Mouse (Mus musculus): ENCODE measurements around the gene Hadha.
A peak's percentile ranks its signal among the peaks of the same experiment; 100 is the strongest.

The Hadha gene

GRCm38 (mm10) chr5:30155395-30155792 is 432 bp upstream of the Hadha start:
- no peak for DNase-seq (ENCODE audit: inconsistent age in 2 of 2, low spot score in 1 of 2)

- no peak for DNase-seq (ENCODE audit: inconsistent age in 2 of 2, low spot score in 1 of 2)
Observed at GRCm38 (mm10) chr5:30154013-30154412, 949 bp downstream of the Hadha start.

GRCm38 (mm10) chr5:30153222-30153621 is 1.7 kb downstream of the Hadha start:
- peak in 1 of 2 experiments; percentile 40 for DNase-seq (ENCODE audit: inconsistent age in 2 of 2, low spot score in 1 of 2)

GRCm38 (mm10) chr5:30152413-30152812 is 2.5 kb downstream of the Hadha start:
- peak in 1 of 2 experiments; percentile 56 for DNase-seq (ENCODE audit: inconsistent age in 2 of 2, low spot score in 1 of 2)

DNA sequence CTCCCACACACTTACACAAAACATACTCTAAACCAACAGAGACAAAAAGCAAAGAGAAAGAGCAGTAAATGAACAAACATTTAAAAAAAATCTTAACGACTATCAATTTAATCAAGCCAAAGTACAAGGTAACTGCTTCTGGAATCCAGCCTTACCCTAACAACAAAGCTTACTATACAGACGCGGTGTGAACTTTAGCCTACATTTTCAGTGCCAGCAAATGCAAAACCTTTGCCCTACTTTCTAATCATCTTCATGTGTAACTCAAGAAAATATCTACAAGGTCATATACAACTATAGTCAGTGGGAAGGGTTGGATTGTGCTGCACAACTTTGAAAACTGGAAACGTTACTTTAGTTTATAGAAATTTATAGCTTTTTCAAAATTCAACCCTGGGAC is 3.0 kb downstream of the Hadha start:
- DNase-seq (ENCODE audit: inconsistent age in 2 of 2, low spot score in 1 of 2): peak in 1 of 2 experiments; percentile 78

DNA sequence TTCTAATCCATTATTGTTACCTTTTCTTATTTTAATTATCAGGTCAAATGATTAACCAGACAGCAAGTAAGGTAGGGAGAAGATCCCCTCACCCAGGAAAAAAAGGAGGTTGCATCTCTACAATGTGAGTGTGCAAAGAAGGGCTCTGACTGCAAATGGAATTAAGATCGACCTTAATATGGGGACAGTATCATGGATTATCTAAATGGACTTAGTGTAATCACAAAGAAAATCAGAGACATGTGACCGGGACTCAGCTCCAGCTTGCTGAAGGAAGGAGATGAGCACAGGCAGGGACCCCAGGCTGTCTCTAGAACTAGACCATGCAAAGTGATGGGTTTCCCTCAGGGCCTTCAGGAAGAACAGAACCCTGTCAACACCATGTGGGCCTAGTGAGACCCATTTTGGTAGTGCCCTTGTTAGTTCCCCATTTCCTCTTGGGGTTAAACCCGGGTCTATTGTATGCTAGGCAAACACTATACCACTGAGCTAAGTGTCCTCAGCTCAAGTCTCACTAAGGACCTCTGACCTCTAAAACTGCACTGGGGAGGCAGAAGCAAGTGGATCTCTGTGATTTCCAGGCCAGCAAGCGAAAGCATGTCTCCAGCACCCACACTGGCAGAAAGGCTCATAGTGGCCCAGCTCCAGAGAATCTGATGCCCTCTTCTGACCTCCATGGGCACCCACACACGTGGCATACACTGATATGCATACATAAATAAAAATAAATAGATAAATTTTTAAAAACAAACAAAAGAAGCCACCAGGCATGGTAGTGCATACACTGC is 6.6 kb downstream of the Hadha start:
- peak in 1 of 2 experiments; percentile 40 for DNase-seq (ENCODE audit: inconsistent age in 2 of 2, low spot score in 1 of 2)

DNA sequence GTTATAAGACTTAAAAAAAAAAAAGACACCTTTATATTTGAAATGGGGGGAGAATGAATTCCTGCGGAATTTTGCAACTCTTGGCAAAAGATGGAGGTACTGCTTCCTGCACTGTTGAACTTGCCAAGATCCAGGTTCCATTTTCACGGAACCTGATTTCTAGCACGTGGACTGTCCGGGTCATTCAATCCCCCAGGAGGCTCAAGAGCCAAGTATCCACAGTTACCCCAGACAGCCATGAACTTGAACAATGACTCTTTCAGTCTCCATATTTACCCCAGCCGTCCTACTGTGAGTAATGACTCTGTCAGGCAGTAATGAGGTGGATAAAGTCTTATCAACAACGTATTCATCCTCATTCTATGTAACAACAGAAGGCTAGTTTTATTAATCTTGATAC is 8.4 kb downstream of the Hadha start:
- DNase-seq (ENCODE audit: inconsistent age in 2 of 2, low spot score in 1 of 2): peak in 1 of 2 experiments; percentile 42

DNA sequence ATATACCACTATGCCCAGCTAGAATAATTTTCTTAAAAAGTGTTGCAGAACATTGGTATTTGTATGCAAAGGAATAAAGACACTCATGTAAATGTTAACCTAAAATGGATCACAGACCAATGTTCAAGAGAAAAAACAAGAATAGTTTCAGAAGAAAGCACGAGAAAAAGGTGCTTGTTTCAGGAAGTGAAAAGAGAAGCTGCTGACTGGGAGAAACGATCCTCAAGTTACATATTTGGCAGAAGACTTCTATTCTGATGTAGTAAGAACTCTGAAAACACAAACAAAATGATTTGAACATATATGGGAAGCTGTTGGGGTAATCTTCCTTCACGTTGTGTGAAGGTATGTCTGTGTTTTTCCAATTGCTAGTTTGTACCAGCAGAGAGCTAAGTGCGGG is 16.8 kb downstream of the Hadha start:
- no peak for DNase-seq (ENCODE audit: inconsistent age in 2 of 2, low spot score in 1 of 2)

- no peak for DNase-seq (ENCODE audit: inconsistent age in 2 of 2, low spot score in 1 of 2)
Observed at GRCm38 (mm10) chr5:30137271-30137670, 17.7 kb downstream of the Hadha start.

GRCm38 (mm10) chr5:30135711-30136231 is 19.2 kb downstream of the Hadha start:
- peak in 1 of 2 experiments; percentile 50 for DNase-seq (ENCODE audit: inconsistent age in 2 of 2, low spot score in 1 of 2)

- DNase-seq (ENCODE audit: inconsistent age in 2 of 2, low spot score in 1 of 2): peak in 1 of 2 experiments; percentile 55
Observed at GRCm38 (mm10) chr5:30132173-30132572, 22.8 kb downstream of the Hadha start.

- DNase-seq (ENCODE audit: inconsistent age in 2 of 2, low spot score in 1 of 2): no peak
Observed at GRCm38 (mm10) chr5:30131246-30131645, 23.7 kb downstream of the Hadha start.

DNA sequence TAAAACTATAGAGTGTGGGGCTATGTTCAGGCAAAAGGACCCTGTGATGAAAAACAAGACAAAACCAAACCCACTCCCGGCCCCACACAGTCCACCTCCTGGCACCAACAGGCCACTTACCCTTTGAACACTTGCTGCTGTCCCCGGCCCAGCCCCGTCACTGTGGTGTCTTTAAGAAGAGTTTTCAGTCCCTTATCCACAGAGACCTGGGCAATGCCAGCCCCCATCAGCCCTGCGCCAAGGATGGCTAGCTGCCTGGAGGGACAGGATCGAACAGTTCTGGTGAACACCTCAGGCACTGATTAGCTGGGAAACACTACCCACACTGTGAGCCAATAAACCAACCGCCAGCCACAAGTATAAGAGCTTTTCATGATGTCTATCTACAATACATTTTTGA is 26.3 kb downstream of the Hadha start:
- DNase-seq (ENCODE audit: inconsistent age in 2 of 2, low spot score in 1 of 2): no peak

GRCm38 (mm10) chr5:30127921-30128597 is 26.9 kb downstream of the Hadha start:
- DNase-seq (ENCODE audit: inconsistent age in 2 of 2, low spot score in 1 of 2): peak in 1 of 2 experiments; percentile 29

- DNase-seq (ENCODE audit: inconsistent age in 2 of 2, low spot score in 1 of 2): peak; percentile 73 to 82
Observed at GRCm38 (mm10) chr5:30126756-30127155, 28.2 kb downstream of the Hadha start.

DNA sequence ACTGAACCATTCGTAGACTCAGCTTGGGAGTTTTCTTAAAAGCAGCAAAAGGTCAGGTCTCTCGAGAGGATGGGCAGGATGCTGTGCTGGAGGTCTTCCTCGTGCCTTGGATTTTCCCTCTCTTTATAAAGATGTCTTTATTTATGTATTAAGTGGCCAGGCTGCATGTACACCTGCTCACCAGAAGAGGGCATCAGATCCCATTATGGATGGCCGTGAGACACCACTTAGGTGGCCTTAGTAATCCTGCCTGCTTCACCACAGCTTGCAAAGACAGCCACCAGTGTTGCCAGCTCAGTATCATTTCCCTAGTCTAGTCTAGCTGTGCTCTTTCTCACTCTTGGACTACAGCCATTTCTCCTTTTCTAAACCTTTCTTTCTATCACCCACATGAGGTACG is 29.4 kb downstream of the Hadha start:
- DNase-seq (ENCODE audit: inconsistent age in 2 of 2, low spot score in 1 of 2): peak in 1 of 2 experiments; percentile 67

- DNase-seq (ENCODE audit: inconsistent age in 2 of 2, low spot score in 1 of 2): peak in 1 of 2 experiments; percentile 63
Observed at GRCm38 (mm10) chr5:30122481-30122880, 32.5 kb downstream of the Hadha start.

GRCm38 (mm10) chr5:30120106-30120505 is 34.9 kb downstream of the Hadha start:
- DNase-seq (ENCODE audit: inconsistent age in 2 of 2, low spot score in 1 of 2): no peak

- no peak for DNase-seq (ENCODE audit: inconsistent age in 2 of 2, low spot score in 1 of 2)
Observed at GRCm38 (mm10) chr5:30119163-30119562, 35.8 kb downstream of the Hadha start.

DNA sequence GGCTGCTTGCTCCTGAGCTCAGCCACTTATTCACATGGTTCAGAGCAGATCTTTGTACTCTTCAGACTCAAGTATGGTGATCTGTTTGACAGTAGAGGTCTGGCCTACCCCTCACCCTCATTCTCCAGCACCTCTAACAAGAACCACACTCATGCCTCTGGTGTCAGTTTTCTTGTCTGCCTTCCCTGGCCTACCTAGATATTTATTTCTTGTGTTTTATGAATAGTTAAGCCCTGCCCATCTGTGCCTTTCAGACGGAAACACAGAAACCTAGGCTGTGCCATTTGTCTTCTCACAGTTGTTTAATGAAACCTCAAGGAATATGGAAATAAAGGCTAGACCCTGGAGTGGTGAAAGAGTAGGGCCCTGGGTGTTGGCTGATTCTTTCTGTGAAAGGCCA is 36.9 kb downstream of the Hadha start:
- no peak for DNase-seq (ENCODE audit: inconsistent age in 2 of 2, low spot score in 1 of 2)

DNA sequence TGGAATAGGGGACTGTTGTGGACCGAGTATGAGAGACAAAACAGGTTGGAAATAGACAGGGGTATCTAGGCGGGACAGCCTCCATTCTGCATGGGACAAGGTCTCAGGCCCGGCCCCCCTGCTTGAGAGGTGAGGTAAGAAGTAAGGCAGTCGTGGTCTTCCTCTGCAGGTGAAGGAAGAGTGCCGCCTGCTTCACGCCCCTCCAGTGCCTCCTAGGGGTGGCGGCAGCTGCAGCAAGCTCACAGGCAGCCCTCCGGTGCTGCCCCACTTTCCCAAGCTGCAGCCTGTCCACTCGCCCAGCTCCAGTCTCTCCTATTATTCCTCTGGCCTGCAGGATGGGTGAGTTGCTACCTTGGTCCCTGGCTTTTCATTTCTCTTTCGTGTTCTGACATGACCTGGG is 39.2 kb downstream of the Hadha start:
- DNase-seq (ENCODE audit: inconsistent age in 2 of 2, low spot score in 1 of 2): no peak

- DNase-seq (ENCODE audit: inconsistent age in 2 of 2, low spot score in 1 of 2): no peak
Observed at GRCm38 (mm10) chr5:30114761-30115140, 40.2 kb downstream of the Hadha start.
